Mouse (Mus musculus) activated CD4-positive, CD25-positive, alpha-beta regulatory T cell, adult 9 weeks (primary cell): ENCODE results near the gene Gucy2d. TPM values are rescaled to one million over a fixed set of nuclear protein-coding genes. Genes with fewer than 3 reads are reported as not detected.

Source experiments
- polyA plus RNA-seq: library from polyadenylated mRNA; unstranded; fragments of 100-300 nt; shearing (Covaris generic); gene quantifications from one replicate; pipeline ENCODE4 v1.2.1, GENCODE M21; 2017

Gene Gucy2d
- polyA plus RNA-seq = not detected

DNA sequence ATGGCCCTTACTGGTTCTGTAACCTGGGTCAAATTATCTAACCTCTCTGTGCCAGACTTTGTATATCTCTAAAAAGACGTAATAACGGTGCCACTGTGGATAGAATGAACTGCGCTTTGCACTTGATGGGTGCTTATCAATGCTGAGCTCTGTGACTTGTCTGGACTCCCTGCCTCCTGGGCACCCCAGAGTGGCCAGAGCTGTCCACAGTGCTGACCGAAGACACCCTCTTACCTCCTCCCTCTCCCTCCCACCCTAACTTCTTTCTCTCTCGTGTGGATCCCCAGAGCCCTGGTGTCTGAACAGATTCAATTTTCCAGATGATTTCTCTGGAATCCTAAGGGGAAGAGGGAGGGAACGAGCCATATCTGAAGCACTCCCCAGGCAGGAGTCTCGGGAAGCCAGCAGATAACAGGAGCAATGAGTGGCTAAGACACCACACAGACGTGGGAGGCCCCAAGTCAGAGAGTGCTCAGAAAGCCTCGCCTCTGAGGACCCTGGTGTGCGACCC, at the start of gene Gucy2d:
Gene Gucy2d (plus strand): TSS at position 461 of the 511 bp plus-strand sequence.

DNA sequence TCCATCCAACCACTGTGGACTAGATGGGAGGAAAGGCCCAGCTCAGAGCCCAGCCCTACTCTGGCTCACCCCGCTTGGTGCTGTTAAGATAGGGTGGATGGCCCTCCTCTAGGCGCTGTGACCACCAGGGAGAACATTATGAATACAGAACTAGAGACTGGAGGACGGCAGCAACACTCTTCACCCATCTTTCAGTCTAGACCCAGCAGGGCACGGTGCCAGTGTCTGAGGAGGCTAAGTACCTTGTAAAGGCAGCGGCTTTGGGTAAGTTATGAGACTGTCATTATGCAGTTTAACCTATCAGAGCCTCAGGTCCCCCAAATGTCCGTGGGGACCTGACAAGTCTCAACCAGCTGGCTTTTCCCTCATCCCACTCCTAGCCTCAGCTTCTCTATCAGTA, 48.9 kb downstream of the Gucy2d start, which contains the start of gene Lrrc32:
Gene Lrrc32 (plus strand): TSS at position 153 of the 400 bp plus-strand sequence.

Other genes with a start within 250 kb of the Gucy2d start
- not detected for gene B3gnt6, start 240.9 kb upstream of the Gucy2d start, polyA plus RNA-seq
- 8.9 TPM for gene Acer3, start 119.2 kb upstream of the Gucy2d start, polyA plus RNA-seq
- not detected for gene Tsku, start 79.1 kb upstream of the Gucy2d start, polyA plus RNA-seq
- 183 TPM for gene Lrrc32, start 48.9 kb downstream of the Gucy2d start, polyA plus RNA-seq
- 105 TPM for gene Emsy, start 216.4 kb downstream of the Gucy2d start, polyA plus RNA-seq